Mouse (Mus musculus): Measurements from ENCODE around the gene Myh14. TPM values are rescaled to one million over a fixed set of nuclear protein-coding genes. Genes with fewer than 3 reads are reported as not detected.

Myh14 gene
- polyA plus RNA-seq, 1 experiment from 2014 or later, result 1.9 TPM

DNA sequence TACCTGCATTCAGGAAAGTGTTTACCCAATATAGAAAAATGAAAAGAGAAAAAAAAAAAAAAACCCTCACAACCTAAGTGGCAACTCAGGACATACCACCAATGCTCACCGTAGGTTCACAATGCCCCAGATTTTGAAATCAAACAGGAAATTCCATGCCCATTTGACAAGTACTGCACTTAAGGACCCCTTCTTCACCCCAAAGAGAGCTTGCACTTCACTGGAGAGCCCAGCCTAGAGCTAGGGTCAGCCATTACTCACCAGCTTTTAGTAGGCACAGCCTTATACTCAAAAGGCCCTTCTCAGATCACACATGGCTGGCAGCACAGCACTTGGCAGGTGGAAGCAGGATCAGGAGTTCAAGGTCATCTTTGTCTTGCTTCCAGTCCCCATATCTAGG lies 87.5 kb downstream of the Myh14 start:
- 86% methylated on average over 1 of the region's 1 CpGs for WGBS
- Histone ChIP-seq H3K27ac (ENCODE audit: low read depth, low read length) (no peak overlapping the region), H3K27me3 (ENCODE audit: control insufficient read depth, insufficient read depth, low read length) (peaks cover 11% of the 10 kb centered on the region; the same call in 1 of the 2 replicates), H3K9me3 (ENCODE audit: control insufficient read depth, low read length) (no peaks in the 10 kb centered on the region), H3K4me2 (replicated peaks; ENCODE audit: low read depth, low read length) (no peak overlapping the region), H3K36me3 (ENCODE audit: control insufficient read depth, insufficient read depth, low read length) (no peaks in the 10 kb centered on the region), H3K4me1 (replicated peaks; ENCODE audit: control insufficient read depth, insufficient read depth, low read length) (no peaks in the 10 kb centered on the region; the same call in none of the 2 replicates), H3K4me3 (ENCODE audit: low read depth, low read length) (no peak overlapping the region), H3K9ac (ENCODE audit: low read depth, low read length) (no peak overlapping the region)
- no peak for ATAC-seq (ENCODE audit: low FRiP score)
- no peak for DNase-seq (ENCODE audit: low spot score)

DNA sequence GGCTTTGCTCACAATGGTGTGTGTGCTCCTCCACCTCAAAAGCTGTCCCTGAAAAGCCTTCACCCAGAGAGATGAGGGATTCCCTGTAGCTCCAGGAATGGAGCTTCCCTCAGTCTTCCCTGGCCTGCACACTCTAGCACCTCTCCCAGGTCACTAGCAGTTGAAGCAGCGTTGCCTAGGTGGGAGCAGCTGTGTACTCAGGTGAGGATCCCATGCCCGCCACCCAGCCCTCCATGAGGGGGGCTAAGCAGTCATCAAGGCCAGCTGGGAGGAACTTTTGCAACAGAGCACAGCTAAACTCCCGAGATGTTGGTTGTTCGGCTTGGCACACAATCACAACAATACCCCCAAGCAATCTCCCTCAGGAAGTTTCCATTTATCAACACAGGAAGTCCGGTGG lies 87.9 kb downstream of the Myh14 start:
- H3K27me3 ChIP-seq (ENCODE audit: control insufficient read depth, insufficient read depth, low read length), result peaks cover 6% of the 10 kb centered on the region; the same call in 1 of the 2 replicates
- H3K27ac ChIP-seq (ENCODE audit: low read depth, low read length), result no peak overlapping the region
- H3K4me1 ChIP-seq (replicated peaks; ENCODE audit: control insufficient read depth, insufficient read depth, low read length), result no peaks in the 10 kb centered on the region; the same call in none of the 2 replicates
- no peak overlapping the region for H3K4me3 ChIP-seq (ENCODE audit: low read depth, low read length)
- WGBS, result 83% methylated on average over 5 of the region's 5 CpGs
- H3K9me3 ChIP-seq (ENCODE audit: control insufficient read depth, low read length), result no peaks in the 10 kb centered on the region
- no peak for ATAC-seq (ENCODE audit: low FRiP score)
- no peaks in the 10 kb centered on the region for H3K36me3 ChIP-seq (ENCODE audit: control insufficient read depth, insufficient read depth, low read length)
- H3K9ac ChIP-seq (ENCODE audit: low read depth, low read length), result no peak overlapping the region
- H3K4me2 ChIP-seq (replicated peaks; ENCODE audit: low read depth, low read length), result no peak overlapping the region
- DNase-seq (ENCODE audit: low spot score), result no peak

DNA sequence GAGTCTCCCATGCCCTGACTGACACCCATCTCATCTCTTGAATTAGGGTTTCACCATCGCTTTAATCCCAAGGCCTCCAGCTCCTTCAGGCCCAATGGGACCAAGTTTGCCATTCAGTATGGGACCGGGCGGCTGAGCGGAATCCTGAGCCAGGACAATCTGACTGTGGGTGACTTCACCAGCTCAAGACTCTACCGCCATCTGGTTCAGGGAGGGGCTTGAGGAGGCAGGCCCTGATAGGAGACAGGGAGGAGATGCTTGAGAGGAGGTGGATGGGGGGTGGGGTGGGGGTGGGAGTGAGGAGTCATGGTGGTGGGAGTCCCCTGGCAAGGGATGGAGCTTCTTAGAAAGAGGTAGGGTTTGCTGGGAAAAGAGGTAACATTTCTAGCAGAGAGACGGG lies 89.0 kb downstream of the Myh14 start:
- no peak overlapping the region for H3K27ac ChIP-seq (ENCODE audit: low read depth, low read length)
- no peaks in the 10 kb centered on the region for H3K36me3 ChIP-seq (ENCODE audit: control insufficient read depth, insufficient read depth, low read length)
- H3K4me1 ChIP-seq (replicated peaks; ENCODE audit: control insufficient read depth, insufficient read depth, low read length), result no peaks in the 10 kb centered on the region
- 0 out of 2 replicates have a peak, but pooled peaks cover 2% of the 10 kb centered on the region for H3K27me3 ChIP-seq (ENCODE audit: control insufficient read depth, insufficient read depth, low read length)
- DNase-seq (ENCODE audit: low spot score) (no peak), ATAC-seq (ENCODE audit: low FRiP score) (no peak)
- H3K4me3 ChIP-seq (ENCODE audit: low read depth, low read length), result no peak overlapping the region
- H3K9ac ChIP-seq (ENCODE audit: low read depth, low read length), result no peak overlapping the region
- H3K4me2 ChIP-seq (replicated peaks; ENCODE audit: low read depth, low read length), result no peak overlapping the region
- H3K9me3 ChIP-seq (ENCODE audit: control insufficient read depth, low read length), result no peaks in the 10 kb centered on the region
- WGBS, result 77% methylated on average over 6 of the region's 6 CpGs

DNA sequence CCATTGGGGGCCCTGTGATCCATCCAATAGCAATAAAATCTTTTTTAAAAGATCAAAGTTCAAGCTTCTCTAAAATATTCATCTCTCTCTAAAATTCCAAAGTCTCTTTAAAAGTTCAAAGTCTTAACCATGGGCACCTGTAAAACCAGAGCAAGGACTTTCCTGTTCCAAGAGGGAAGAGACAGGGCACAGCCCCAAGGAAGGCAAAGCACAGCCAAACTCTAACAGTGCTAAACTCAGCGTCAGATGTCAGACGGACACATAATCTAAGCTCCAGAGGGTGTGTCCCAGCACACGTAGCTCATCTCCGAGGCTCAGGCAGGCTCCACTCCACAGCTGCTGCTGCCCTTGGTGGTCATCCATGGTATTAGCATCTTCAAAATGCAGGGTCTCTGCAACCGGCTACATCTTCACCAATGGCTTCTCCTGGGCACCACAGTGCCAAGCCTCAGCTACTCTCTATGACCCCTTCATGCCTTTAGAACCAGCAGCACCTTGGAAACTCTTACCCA lies 94.3 kb downstream of the Myh14 start:
- no peaks in the 10 kb centered on the region for H3K9me3 ChIP-seq (ENCODE audit: control insufficient read depth, low read length)
- ATAC-seq (ENCODE audit: low FRiP score) (no peak), DNase-seq (ENCODE audit: low spot score) (no peak)
- H3K4me2 ChIP-seq (replicated peaks; ENCODE audit: low read depth, low read length), result no peak overlapping the region
- no peak overlapping the region for H3K9ac ChIP-seq (ENCODE audit: low read depth, low read length)
- no peak overlapping the region for H3K4me3 ChIP-seq (ENCODE audit: low read depth, low read length)
- no peak overlapping the region for H3K27ac ChIP-seq (ENCODE audit: low read depth, low read length)
- H3K27me3 ChIP-seq (ENCODE audit: control insufficient read depth, insufficient read depth, low read length), result no peaks in the 10 kb centered on the region
- H3K4me1 ChIP-seq (replicated peaks; ENCODE audit: control insufficient read depth, insufficient read depth, low read length), result no peaks in the 10 kb centered on the region; the same call in 1 of the 2 replicates
- WGBS, result 60% methylated on average over 5 of the region's 5 CpGs
- H3K36me3 ChIP-seq (ENCODE audit: control insufficient read depth, insufficient read depth, low read length), result no peaks in the 10 kb centered on the region

DNA sequence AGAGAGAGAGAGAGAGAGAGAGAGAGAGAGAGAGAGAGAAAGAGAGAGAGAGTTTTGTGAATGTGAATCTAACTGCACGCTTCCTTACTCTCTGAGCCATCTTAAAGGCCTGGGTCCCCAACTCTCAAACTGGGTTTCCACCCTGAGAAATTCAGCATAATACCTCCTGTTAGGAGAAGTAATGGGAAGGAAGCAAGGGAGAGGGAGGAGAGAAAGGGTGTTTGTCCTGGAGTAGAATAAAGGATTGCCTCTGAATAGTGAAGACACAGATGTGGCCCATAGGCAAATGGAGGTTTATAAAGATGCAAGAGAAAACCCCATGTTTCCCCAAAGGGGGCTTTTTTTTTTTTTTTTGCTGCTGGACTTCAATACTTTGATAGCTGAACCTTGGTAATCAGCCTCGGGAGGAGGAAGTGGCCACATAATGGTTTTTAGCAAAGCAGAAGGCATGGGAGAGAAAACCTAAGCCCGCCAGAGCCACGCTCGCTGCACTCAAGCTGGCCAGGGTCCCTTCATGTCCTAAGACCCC lies 97.6 kb downstream of the Myh14 start:
- Histone ChIP-seq H3K4me2 (replicated peaks; ENCODE audit: low read depth, low read length) (no peak overlapping the region), H3K4me3 (ENCODE audit: low read depth, low read length) (no peak overlapping the region), H3K27me3 (ENCODE audit: control insufficient read depth, insufficient read depth, low read length) (no peaks in the 10 kb centered on the region), H3K36me3 (ENCODE audit: control insufficient read depth, insufficient read depth, low read length) (no peaks in the 10 kb centered on the region), H3K9ac (ENCODE audit: low read depth, low read length) (no peak overlapping the region), H3K4me1 (replicated peaks; ENCODE audit: control insufficient read depth, insufficient read depth, low read length) (no peaks in the 10 kb centered on the region; the same call in 1 of the 2 replicates), H3K27ac (ENCODE audit: low read depth, low read length) (no peak overlapping the region), H3K9me3 (ENCODE audit: control insufficient read depth, low read length) (no peaks in the 10 kb centered on the region)
- DNase-seq (ENCODE audit: low spot score) (no peak), ATAC-seq (ENCODE audit: low FRiP score) (no peak)
- WGBS, result 72% methylated on average over 5 of the region's 5 CpGs

DNA sequence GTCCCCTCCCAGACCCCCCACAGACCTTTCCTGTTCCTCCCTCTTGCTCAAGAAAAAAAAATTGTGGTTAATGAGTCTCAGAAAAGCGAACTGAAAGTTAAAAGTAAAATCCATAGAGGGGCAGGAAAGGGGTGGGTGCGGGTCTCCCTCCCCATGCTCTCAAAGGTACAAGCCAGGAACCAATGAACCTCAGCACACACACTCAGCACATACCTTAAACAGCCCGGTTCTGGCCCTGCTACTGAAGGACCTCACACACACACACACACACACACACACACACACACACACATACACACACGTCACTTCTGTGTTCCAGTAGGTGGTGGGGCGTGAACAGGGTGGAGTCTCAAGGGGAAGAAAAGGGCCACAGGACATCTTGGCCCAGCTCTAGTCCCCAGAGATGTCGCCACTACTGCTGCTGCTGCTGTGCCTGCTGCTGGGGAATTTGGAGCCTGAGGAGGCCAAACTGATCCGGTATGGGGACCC lies 98.4 kb downstream of the Myh14 start, which contains the start of gene Napsa:
Gene Napsa, plus strand, starts transcription at position 168 of the 489 bp plus-strand sequence.
- Histone ChIP-seq H3K27ac (ENCODE audit: low read depth, low read length) (no peak within 1 kb of the TSS), H3K4me3 (ENCODE audit: low read depth, low read length) (no peak within 1 kb of the TSS), H3K9ac (ENCODE audit: low read depth, low read length) (no peak within 1 kb of the TSS), H3K9me3 (ENCODE audit: control insufficient read depth, low read length) (no peaks in the 10 kb centered on the region), H3K4me2 (replicated peaks; ENCODE audit: low read depth, low read length) (no peak within 1 kb of the TSS), H3K27me3 (ENCODE audit: control insufficient read depth, insufficient read depth, low read length) (no peaks in the 10 kb centered on the region), H3K36me3 (ENCODE audit: control insufficient read depth, insufficient read depth, low read length) (no peaks in the 10 kb centered on the region), H3K4me1 (replicated peaks; ENCODE audit: control insufficient read depth, insufficient read depth, low read length) (no peaks in the 10 kb centered on the region; the same call in 1 of the 2 replicates)
- ATAC-seq (ENCODE audit: low FRiP score) (no peak), DNase-seq (ENCODE audit: low spot score) (no peak)
- 41% methylated on average over 7 of the region's 7 CpGs for WGBS

DNA sequence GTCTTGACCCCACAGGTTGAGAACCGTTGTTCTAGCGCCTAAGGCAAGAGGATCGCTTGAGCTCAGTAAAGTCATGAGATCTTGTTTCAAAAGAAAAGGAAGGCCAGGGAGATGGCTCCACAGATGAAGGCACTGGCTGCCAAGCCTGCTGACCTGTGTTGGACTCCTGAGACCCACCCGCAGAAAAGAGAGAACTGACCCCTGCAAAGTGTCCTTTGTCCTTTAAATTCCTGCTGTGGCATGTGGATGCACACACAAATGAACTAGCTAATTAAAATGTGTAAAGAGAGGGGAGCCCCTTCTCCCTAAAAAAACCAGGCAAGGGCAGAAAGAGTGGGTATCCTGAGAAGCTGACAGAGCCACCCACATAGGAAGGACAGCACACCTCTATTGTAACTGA lies 98.8 kb downstream of the Myh14 start:
- no peak for DNase-seq (ENCODE audit: low spot score)
- H3K4me1 ChIP-seq (replicated peaks; ENCODE audit: control insufficient read depth, insufficient read depth, low read length), result no peaks in the 10 kb centered on the region; the same call in 1 of the 2 replicates
- 27% methylated on average over 4 of the region's 4 CpGs for WGBS

DNA sequence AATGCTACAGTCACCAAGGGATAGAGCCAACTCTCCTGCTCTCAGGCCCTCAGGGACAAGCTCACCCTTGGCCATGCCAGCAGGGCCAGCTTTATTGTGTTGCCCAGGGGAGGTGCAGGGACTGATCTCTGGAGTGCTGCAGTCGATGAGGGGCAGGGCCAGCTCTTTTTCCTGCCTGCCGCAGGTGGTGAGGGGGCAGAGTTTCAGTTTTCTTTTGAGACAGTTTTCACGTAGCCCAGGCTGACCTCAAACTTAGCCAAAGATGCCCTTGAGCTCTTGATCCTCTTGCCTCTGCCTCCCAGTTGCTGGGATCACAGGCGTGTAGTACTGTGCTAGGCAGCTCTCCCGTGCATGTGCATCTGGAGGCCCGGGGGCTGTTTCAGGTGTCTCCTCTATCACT lies 99.7 kb downstream of the Myh14 start:
- no peak overlapping the region for H3K9ac ChIP-seq (ENCODE audit: low read depth, low read length)
- no peak overlapping the region for H3K27ac ChIP-seq (ENCODE audit: low read depth, low read length)
- H3K4me3 ChIP-seq (ENCODE audit: low read depth, low read length), result no peak overlapping the region
- no peaks in the 10 kb centered on the region; the same call in 1 of the 2 replicates for H3K4me1 ChIP-seq (replicated peaks; ENCODE audit: control insufficient read depth, insufficient read depth, low read length)
- H3K4me2 ChIP-seq (replicated peaks; ENCODE audit: low read depth, low read length), result no peak overlapping the region
- no peaks in the 10 kb centered on the region for H3K27me3 ChIP-seq (ENCODE audit: control insufficient read depth, insufficient read depth, low read length)
- no peaks in the 10 kb centered on the region for H3K36me3 ChIP-seq (ENCODE audit: control insufficient read depth, insufficient read depth, low read length)
- ATAC-seq (ENCODE audit: low FRiP score), result no peak
- H3K9me3 ChIP-seq (ENCODE audit: control insufficient read depth, low read length), result no peaks in the 10 kb centered on the region
- 89% methylated on average over 6 of the region's 6 CpGs for WGBS
- DNase-seq (ENCODE audit: low spot score), result no peak

More for the DNA sequence above, 98.8 kb downstream of the Myh14 start:
- no peak overlapping the region for H3K27ac ChIP-seq (ENCODE audit: low read depth, low read length)
- no peaks in the 10 kb centered on the region for H3K9me3 ChIP-seq (ENCODE audit: control insufficient read depth, low read length)
- no peaks in the 10 kb centered on the region for H3K36me3 ChIP-seq (ENCODE audit: control insufficient read depth, insufficient read depth, low read length)
- no peak overlapping the region for H3K4me2 ChIP-seq (replicated peaks; ENCODE audit: low read depth, low read length)
- no peak overlapping the region for H3K9ac ChIP-seq (ENCODE audit: low read depth, low read length)
- no peak for ATAC-seq (ENCODE audit: low FRiP score)
- no peak overlapping the region for H3K4me3 ChIP-seq (ENCODE audit: low read depth, low read length)
- H3K27me3 ChIP-seq (ENCODE audit: control insufficient read depth, insufficient read depth, low read length), result no peaks in the 10 kb centered on the region

DNA sequence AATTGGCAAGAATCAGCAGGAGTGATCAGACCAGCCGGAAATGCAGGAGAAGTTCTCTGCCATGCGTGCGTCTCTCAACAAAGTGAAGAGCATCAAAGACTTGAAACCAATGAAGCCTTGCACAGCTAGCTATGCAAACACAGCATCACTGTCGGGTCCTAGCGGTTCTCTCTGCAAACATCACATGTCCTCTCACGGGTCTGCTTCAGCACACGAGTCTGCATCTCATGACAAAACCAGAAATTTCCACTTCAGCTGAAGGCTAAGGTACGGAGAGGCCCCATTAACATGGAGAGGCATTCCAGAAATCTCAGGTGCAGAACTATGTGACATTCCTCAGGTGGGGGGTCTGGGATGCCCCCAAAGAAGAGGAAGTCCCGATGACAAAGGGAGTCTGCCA lies 101.8 kb downstream of the Myh14 start:
- DNase-seq (ENCODE audit: low spot score) (no peak), ATAC-seq (ENCODE audit: low FRiP score) (no peak)
- Histone ChIP-seq H3K4me2 (replicated peaks; ENCODE audit: low read depth, low read length) (no peak overlapping the region), H3K4me3 (ENCODE audit: low read depth, low read length) (no peak overlapping the region), H3K36me3 (ENCODE audit: control insufficient read depth, insufficient read depth, low read length) (no peaks in the 10 kb centered on the region), H3K4me1 (replicated peaks; ENCODE audit: control insufficient read depth, insufficient read depth, low read length) (no peaks in the 10 kb centered on the region; the same call in 1 of the 2 replicates), H3K27me3 (ENCODE audit: control insufficient read depth, insufficient read depth, low read length) (no peaks in the 10 kb centered on the region), H3K9ac (ENCODE audit: low read depth, low read length) (no peak overlapping the region), H3K9me3 (ENCODE audit: control insufficient read depth, low read length) (no peaks in the 10 kb centered on the region), H3K27ac (ENCODE audit: low read depth, low read length) (no peak overlapping the region)
- WGBS, result 81% methylated on average over 9 of the region's 9 CpGs
